Mouse (Mus musculus): ENCODE results near the gene Dock9. TPM values are rescaled to one million over a fixed set of nuclear protein-coding genes. Genes with fewer than 3 reads are reported as not detected.
A peak's percentile ranks its signal among the peaks of the same experiment; 100 is the strongest.

Dock9 gene
- polyA plus RNA-seq, 1 experiment, result 64.7 TPM

GRCm38 (mm10) chr14:121596631-121597030, 201.0 kb downstream of the Dock9 start:
- DNase-seq (ENCODE audit: extremely low spot score in 1 of 2, low spot score in 1 of 2), result peak; percentile 58 to 69

- no peak for DNase-seq (ENCODE audit: extremely low spot score in 1 of 2, low spot score in 1 of 2)
Measured at GRCm38 (mm10) chr14:121594684-121595083, 203.0 kb downstream of the Dock9 start.

GRCm38 (mm10) chr14:121593313-121593929, 204.2 kb downstream of the Dock9 start:
- DNase-seq (ENCODE audit: extremely low spot score in 1 of 2, low spot score in 1 of 2), result no peak

- peak in 1 of 2 experiments; percentile 53 for DNase-seq (ENCODE audit: extremely low spot score in 1 of 2, low spot score in 1 of 2)
Measured at GRCm38 (mm10) chr14:121592890-121593289, 204.7 kb downstream of the Dock9 start.

- DNase-seq (ENCODE audit: extremely low spot score in 1 of 2, low spot score in 1 of 2), result no peak
Measured at GRCm38 (mm10) chr14:121592356-121592755, 205.3 kb downstream of the Dock9 start.

- peak in 1 of 2 experiments; percentile 77 for DNase-seq (ENCODE audit: extremely low spot score in 1 of 2, low spot score in 1 of 2)
Measured at GRCm38 (mm10) chr14:121589097-121589725, 208.4 kb downstream of the Dock9 start.

- DNase-seq (ENCODE audit: extremely low spot score in 1 of 2, low spot score in 1 of 2), result peak in 1 of 2 experiments; percentile 86
Measured at GRCm38 (mm10) chr14:121588451-121588850, 209.2 kb downstream of the Dock9 start.

- no peak for DNase-seq (ENCODE audit: extremely low spot score in 1 of 2, low spot score in 1 of 2)
Measured at GRCm38 (mm10) chr14:121585906-121586765, 211.5 kb downstream of the Dock9 start.

GRCm38 (mm10) chr14:121579055-121579454, 218.6 kb downstream of the Dock9 start:
- peak in 1 of 2 experiments; percentile 73 for DNase-seq (ENCODE audit: extremely low spot score in 1 of 2, low spot score in 1 of 2)

- DNase-seq (ENCODE audit: extremely low spot score in 1 of 2, low spot score in 1 of 2), result no peak
Measured at GRCm38 (mm10) chr14:121573391-121573790, 224.2 kb downstream of the Dock9 start.

- peak; percentile 53 to 67 for DNase-seq (ENCODE audit: extremely low spot score in 1 of 2, low spot score in 1 of 2)
Measured at GRCm38 (mm10) chr14:121566794-121567201, 230.8 kb downstream of the Dock9 start.

- no peak for DNase-seq (ENCODE audit: extremely low spot score in 1 of 2, low spot score in 1 of 2)
Measured at GRCm38 (mm10) chr14:121565930-121566329, 231.7 kb downstream of the Dock9 start.

- no peak for DNase-seq (ENCODE audit: extremely low spot score in 1 of 2, low spot score in 1 of 2)
Measured at GRCm38 (mm10) chr14:121564656-121565055, 233.0 kb downstream of the Dock9 start.

- DNase-seq (ENCODE audit: extremely low spot score in 1 of 2, low spot score in 1 of 2), result no peak
Measured at GRCm38 (mm10) chr14:121563954-121564353, 233.7 kb downstream of the Dock9 start.

- DNase-seq (ENCODE audit: extremely low spot score in 1 of 2, low spot score in 1 of 2), result no peak
Measured at GRCm38 (mm10) chr14:121559026-121559425, 238.6 kb downstream of the Dock9 start.

GRCm38 (mm10) chr14:121556401-121557315, 241.0 kb downstream of the Dock9 start:
- no peak for DNase-seq (ENCODE audit: extremely low spot score in 1 of 2, low spot score in 1 of 2)

GRCm38 (mm10) chr14:121553785-121554184, 243.9 kb downstream of the Dock9 start:
- DNase-seq (ENCODE audit: extremely low spot score in 1 of 2, low spot score in 1 of 2), result no peak

- no peak for DNase-seq (ENCODE audit: extremely low spot score in 1 of 2, low spot score in 1 of 2)
Measured at GRCm38 (mm10) chr14:121552586-121552985, 245.1 kb downstream of the Dock9 start.

- DNase-seq (ENCODE audit: extremely low spot score in 1 of 2, low spot score in 1 of 2), result no peak
Measured at GRCm38 (mm10) chr14:121549834-121550233, 247.8 kb downstream of the Dock9 start.

- DNase-seq (ENCODE audit: extremely low spot score in 1 of 2, low spot score in 1 of 2), result no peak
Measured at GRCm38 (mm10) chr14:121547745-121548144, 249.9 kb downstream of the Dock9 start.

Measured in frontal cortex, adult 2 months (tissue).